Mouse (Mus musculus) embryonic fibroblast, embryonic 13.5 days (primary cell): Measurements from ENCODE around the gene Ccdc194. TPM values are rescaled to one million over a fixed set of nuclear protein-coding genes. Genes with fewer than 3 reads are reported as not detected.

Experiments used
- H3K27ac ChIP-seq: 2 replicates; pipeline ENCODE4 v1.5.1; 2012; ENCODE audit warnings: low read length, control low read depth, inconsistent platforms; ENCODE audit not compliant: insufficient read depth
- H3K4me1 ChIP-seq: 2 replicates; pipeline ENCODE4 v1.6.1; 2011; ENCODE audit warnings: low read length; ENCODE audit not compliant: control insufficient read depth, insufficient read depth
- H3K4me3 ChIP-seq: 2 replicates; pipeline ENCODE4 v1.5.1; 2011; ENCODE audit warnings: mild to moderate bottlenecking, control low read depth, low read length; ENCODE audit not compliant: insufficient read depth
- CTCF ChIP-seq: IDR thresholded peaks from 2 replicates; pipeline ENCODE4 v1.5.1; 2011; ENCODE audit warnings: mild to moderate bottlenecking, control low read depth, low read length, moderate library complexity, borderline replicate concordance; ENCODE audit not compliant: insufficient read depth
- POLR2A ChIP-seq: IDR thresholded peaks from 2 replicates; pipeline ENCODE4 v1.6.1; 2011; ENCODE audit warnings: low read depth, mild to moderate bottlenecking, control low read depth, low read length, moderate library complexity
- polyA plus RNA-seq: library from polyadenylated mRNA; stranded (reverse); fragments of >200 nt; gene quantifications from 2 replicates; pipeline ENCODE4 v1.2.4, GENCODE M21; 2011; ENCODE audit warnings: low read depth; ENCODE audit not compliant: missing spikeins, insufficient read length

Gene Ccdc194
- polyA plus RNA-seq, 1 experiment: not detected

- Histone ChIP-seq H3K27ac (no peak overlapping the region), H3K4me1 (peaks cover 4% of the 10 kb centered on the region), H3K4me3 (no peak overlapping the region)
- TF ChIP-seq POLR2A: no peak
- no peak for TF ChIP-seq CTCF
These were observed 12.3 kb downstream of the Ccdc194 start for GRCm38 (mm10) chr8:71513018-71513754.

- Histone ChIP-seq H3K4me3 (no peak within 1 kb of the TSS), H3K4me1 (peaks cover 4% of the 10 kb centered on the region), H3K27ac (no peak within 1 kb of the TSS)
- TF ChIP-seq POLR2A: no peak
- TF ChIP-seq CTCF: no peak
These were observed 13.9 kb downstream of the Ccdc194 start, which contains the start of gene Plvap for GRCm38 (mm10) chr8:71511644-71512043. Plvap (minus strand) TSS chr8:71511752.

GRCm38 (mm10) chr8:71509316-71509715, 16.2 kb downstream of the Ccdc194 start:
- H3K4me3 ChIP-seq: no peak overlapping the region
- H3K27ac ChIP-seq: no peak overlapping the region
- peaks cover 4% of the 10 kb centered on the region for H3K4me1 ChIP-seq
- no peak for TF ChIP-seq CTCF
- no peak for TF ChIP-seq POLR2A

GRCm38 (mm10) chr8:71507589-71508104, 17.9 kb downstream of the Ccdc194 start:
- H3K27ac ChIP-seq: no peak overlapping the region
- peaks cover 4% of the 10 kb centered on the region for H3K4me1 ChIP-seq
- H3K4me3 ChIP-seq: peak overlapping the region; percentile 25
- no peak for TF ChIP-seq CTCF
- no peak for TF ChIP-seq POLR2A

GRCm38 (mm10) chr8:71505979-71506378, 19.5 kb downstream of the Ccdc194 start:
- Histone ChIP-seq H3K27ac (no peak overlapping the region), H3K4me3 (no peak overlapping the region), H3K4me1 (peaks cover 4% of the 10 kb centered on the region)
- TF ChIP-seq CTCF (no peak), POLR2A (no peak)

GRCm38 (mm10) chr8:71505326-71505725, 20.2 kb downstream of the Ccdc194 start:
- H3K4me1 ChIP-seq: peaks cover 4% of the 10 kb centered on the region
- TF ChIP-seq POLR2A: no peak
- no peak overlapping the region for H3K4me3 ChIP-seq
- H3K27ac ChIP-seq: no peak overlapping the region

GRCm38 (mm10) chr8:71504349-71504748, 21.2 kb downstream of the Ccdc194 start:
- Histone ChIP-seq H3K4me1 (no peaks in the 10 kb centered on the region), H3K27ac (no peak overlapping the region)
- TF ChIP-seq CTCF (no peak), POLR2A (no peak)

GRCm38 (mm10) chr8:71498816-71499690, 26.5 kb downstream of the Ccdc194 start:
- no peak overlapping the region for H3K4me3 ChIP-seq
- peaks cover 12% of the 10 kb centered on the region for H3K4me1 ChIP-seq
- no peak overlapping the region for H3K27ac ChIP-seq
- TF ChIP-seq CTCF: no peak
- TF ChIP-seq POLR2A: no peak

More at GRCm38 (mm10) chr8:71504349-71504748, 21.2 kb downstream of the Ccdc194 start:
- no peak overlapping the region for H3K4me3 ChIP-seq

GRCm38 (mm10) chr8:71497881-71498501, 27.5 kb downstream of the Ccdc194 start:
- no peak for TF ChIP-seq CTCF
- 0 out of 2 replicates have a peak, but pooled peaks have one; percentile 13 for TF ChIP-seq POLR2A
- Histone ChIP-seq H3K4me1 (peaks cover 12% of the 10 kb centered on the region), H3K27ac (no peak overlapping the region), H3K4me3 (no peak overlapping the region)
